Mouse (Mus musculus) MEL (cell line): ENCODE measurements at regions not wholly inside any gene's neighbourhood (a gene's known extent, or its start where the extent isn't known, plus 50 kb on each side); places are given as distances from the start of the nearest gene placed in this dataset.
"Not testable (repeated sequence)": the region's sequence is repeated elsewhere in the genome, so short reads cannot be mapped to it uniquely, and the experiment has no call there.

Experiments used
- DNase-seq: peaks from one replicate; pipeline ENCODE4 v3.0.0; 2011; ENCODE audit warnings: low read depth, low spot score
- H3K27ac ChIP-seq: 2 replicates; pipeline ENCODE4 v1.5.1; 2012; ENCODE audit warnings: low read depth, mild to moderate bottlenecking, control low read depth, low read length, moderate library complexity; ENCODE audit not compliant: control insufficient read depth
- H3K27me3 ChIP-seq, 2 experiments: fragments of 150-350 bp in 1 of 2; sonication (generic) in 1 of 2; 2 replicates each; pipeline ENCODE4 v1.6.1; 2012; ENCODE audit warnings: low read length in 2 of 2, mild to moderate bottlenecking in 2 of 2, improper control_type of control experiment in 1 of 2, moderate library complexity in 1 of 2; ENCODE audit not compliant: insufficient read depth in 2 of 2, control insufficient read depth in 1 of 2
- H3K36me3 ChIP-seq, 2 experiments: 2 replicates each; pipeline ENCODE4 v1.6.1; 2012 to 2014; ENCODE audit warnings: low read length in 2 of 2, improper control_type of control experiment in 1 of 2, inconsistent platforms in 1 of 2, mild to moderate bottlenecking in 1 of 2; ENCODE audit not compliant: insufficient read depth in 2 of 2, control insufficient read depth in 1 of 2
- H3K4me1 ChIP-seq, 2 experiments: fragments of 150-350 bp in 1 of 2; sonication (generic) in 1 of 2; 2 replicates each; pipeline ENCODE4 v1.6.1; 2012; ENCODE audit warnings: low read length in 2 of 2, improper control_type of control experiment in 1 of 2, mild to moderate bottlenecking in 1 of 2; ENCODE audit not compliant: insufficient read depth in 2 of 2, control insufficient read depth in 1 of 2
- H3K4me3 ChIP-seq, 2 experiments: fragments of 150-350 bp in 1 of 2; sonication (generic) in 1 of 2; 2 replicates each; pipeline ENCODE4 v1.5.1; 2012; ENCODE audit warnings: low read depth in 2 of 2, low read length in 2 of 2, mild to moderate bottlenecking in 2 of 2, moderate library complexity in 2 of 2, control low read depth in 1 of 2, improper control_type of control experiment in 1 of 2; ENCODE audit not compliant: control insufficient read depth in 1 of 2, insufficient read depth in 1 of 2
- H3K79me2 ChIP-seq: 2 replicates; pipeline ENCODE4 v1.6.1; 2012; ENCODE audit warnings: mild to moderate bottlenecking, low read length, moderate library complexity; ENCODE audit not compliant: control insufficient read depth, poor library complexity, insufficient read depth
- H3K9ac ChIP-seq: 2 replicates; pipeline ENCODE4 v1.6.1; 2012; ENCODE audit warnings: low read depth, mild to moderate bottlenecking, control low read depth, low read length, moderate library complexity; ENCODE audit not compliant: control insufficient read depth, poor library complexity, severe bottlenecking
- H3K9me3 ChIP-seq: fragments of 150-350 bp; sonication (generic); replicated peaks from 2 replicates; pipeline ENCODE4 v1.6.1; 2012; ENCODE audit warnings: mild to moderate bottlenecking, low read length, improper control_type of control experiment, moderate library complexity; ENCODE audit not compliant: insufficient read depth
- BHLHE40 ChIP-seq: IDR thresholded peaks from 2 replicates; pipeline ENCODE4 v1.6.1; 2012; ENCODE audit warnings: low read depth, mild to moderate bottlenecking, inconsistent platforms, low read length, improper control_type of control experiment, borderline replicate concordance
- CTCF ChIP-seq, 3 experiments: IDR thresholded peaks in 2 of 3; conservative IDR thresholded peaks in 1 of 3; 2 replicates each; pipeline ENCODE4 v1.5.1; 2011 to 2012; ENCODE audit warnings: low read length in 3 of 3, low read depth in 2 of 3, mild to moderate bottlenecking in 2 of 3, improper control_type of control experiment in 1 of 3, inconsistent platforms in 1 of 3, mixed read lengths in 1 of 3, moderate library complexity in 1 of 3; ENCODE audit not compliant: control insufficient read depth in 1 of 3, insufficient read depth in 1 of 3, poor library complexity in 1 of 3, severe bottlenecking in 1 of 3
- E2F4 ChIP-seq: IDR thresholded peaks from 2 replicates; pipeline ENCODE4 v1.6.1; 2011; ENCODE audit warnings: low read depth, low read length, improper control_type of control experiment, borderline replicate concordance
- ELF1 ChIP-seq: IDR thresholded peaks from 2 replicates; pipeline ENCODE4 v1.6.1; 2014; ENCODE audit warnings: low read depth, mild to moderate bottlenecking, inconsistent platforms, low read length, improper control_type of control experiment, moderate library complexity
- GATA1 ChIP-seq: IDR thresholded peaks from 2 replicates; pipeline ENCODE4 v1.6.1; 2011; ENCODE audit warnings: low read depth, low read length, improper control_type of control experiment
- HCFC1 ChIP-seq: IDR thresholded peaks from 2 replicates; pipeline ENCODE4 v1.6.1; 2012; ENCODE audit warnings: low read depth, mild to moderate bottlenecking, inconsistent platforms, low read length, improper control_type of control experiment, moderate library complexity
- JUND ChIP-seq: IDR thresholded peaks from 2 replicates; pipeline ENCODE4 v1.6.1; 2011; ENCODE audit warnings: low read depth, mild to moderate bottlenecking, improper control_type of control experiment, low read length
- KAT2A ChIP-seq: conservative IDR thresholded peaks from 2 replicates; pipeline ENCODE4 v1.6.1; 2012; ENCODE audit warnings: low read depth, low read length, improper control_type of control experiment, inconsistent platforms
- MAFK ChIP-seq: IDR thresholded peaks from 2 replicates; pipeline ENCODE4 v1.6.1; 2011; ENCODE audit warnings: low read depth, mild to moderate bottlenecking, low read length, improper control_type of control experiment, borderline replicate concordance
- MAX ChIP-seq: IDR thresholded peaks from 2 replicates; pipeline ENCODE4 v1.6.1; 2011; ENCODE audit warnings: low read length, improper control_type of control experiment
- MXI1 ChIP-seq: IDR thresholded peaks from 2 replicates; pipeline ENCODE4 v1.6.1; 2011; ENCODE audit warnings: mild to moderate bottlenecking, low read depth, low read length, improper control_type of control experiment
- MYC ChIP-seq: IDR thresholded peaks from 2 replicates; pipeline ENCODE4 v1.6.1; 2011; ENCODE audit warnings: low read depth, mild to moderate bottlenecking, low read length, improper control_type of control experiment, moderate library complexity
- NELFE ChIP-seq: IDR thresholded peaks from 2 replicates; pipeline ENCODE4 v1.6.1; 2011; ENCODE audit warnings: low read depth, low read length, improper control_type of control experiment
- RCOR1 ChIP-seq: IDR thresholded peaks from 2 replicates; pipeline ENCODE4 v1.6.1; 2012; ENCODE audit warnings: low read depth, mild to moderate bottlenecking, inconsistent platforms, low read length, improper control_type of control experiment
- ZMIZ1 ChIP-seq: IDR thresholded peaks from 2 replicates; pipeline ENCODE4 v1.6.1; 2012; ENCODE audit warnings: low read depth, mild to moderate bottlenecking, inconsistent platforms, low read length, improper control_type of control experiment, moderate library complexity
- ZNF384 ChIP-seq: IDR thresholded peaks from 2 replicates; pipeline ENCODE4 v1.6.1; 2012; ENCODE audit warnings: low read depth, mild to moderate bottlenecking, inconsistent platforms, low read length, improper control_type of control experiment

DNA sequence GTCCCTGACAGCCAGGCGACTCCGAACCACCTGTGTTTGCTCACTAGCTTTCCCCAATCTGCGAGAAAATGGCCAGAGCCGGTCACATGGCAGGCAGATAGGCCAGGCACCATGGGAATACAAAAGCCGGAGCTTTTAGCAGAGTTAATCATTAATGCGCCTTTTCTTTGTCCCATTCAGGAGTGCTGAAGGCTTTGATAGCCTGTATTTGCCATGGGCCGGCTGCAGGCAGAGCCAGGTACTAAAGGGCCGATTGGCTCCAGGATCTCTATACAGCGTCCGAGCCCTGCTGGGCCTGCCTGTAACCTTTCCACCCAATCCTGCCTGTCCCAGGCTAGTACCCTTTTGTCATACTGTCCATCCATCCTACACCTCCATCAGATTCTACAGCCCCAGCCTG lies 78.1 kb downstream of the Foxa2 start:
- H3K27me3 ChIP-seq = no peaks in the 10 kb centered on the region
- no peak overlapping the region for H3K4me3 ChIP-seq
- no peak overlapping the region for H3K9ac ChIP-seq
- H3K27ac ChIP-seq = no peak overlapping the region
- H3K9me3 ChIP-seq = no peaks in the 10 kb centered on the region
- H3K4me1 ChIP-seq = no peaks in the 10 kb centered on the region
- no peak for DNase-seq
- no peaks in the 10 kb centered on the region for H3K36me3 ChIP-seq
- H3K79me2 ChIP-seq = no peaks in the 10 kb centered on the region
- no peak for TF ChIP-seq NELFE

DNA sequence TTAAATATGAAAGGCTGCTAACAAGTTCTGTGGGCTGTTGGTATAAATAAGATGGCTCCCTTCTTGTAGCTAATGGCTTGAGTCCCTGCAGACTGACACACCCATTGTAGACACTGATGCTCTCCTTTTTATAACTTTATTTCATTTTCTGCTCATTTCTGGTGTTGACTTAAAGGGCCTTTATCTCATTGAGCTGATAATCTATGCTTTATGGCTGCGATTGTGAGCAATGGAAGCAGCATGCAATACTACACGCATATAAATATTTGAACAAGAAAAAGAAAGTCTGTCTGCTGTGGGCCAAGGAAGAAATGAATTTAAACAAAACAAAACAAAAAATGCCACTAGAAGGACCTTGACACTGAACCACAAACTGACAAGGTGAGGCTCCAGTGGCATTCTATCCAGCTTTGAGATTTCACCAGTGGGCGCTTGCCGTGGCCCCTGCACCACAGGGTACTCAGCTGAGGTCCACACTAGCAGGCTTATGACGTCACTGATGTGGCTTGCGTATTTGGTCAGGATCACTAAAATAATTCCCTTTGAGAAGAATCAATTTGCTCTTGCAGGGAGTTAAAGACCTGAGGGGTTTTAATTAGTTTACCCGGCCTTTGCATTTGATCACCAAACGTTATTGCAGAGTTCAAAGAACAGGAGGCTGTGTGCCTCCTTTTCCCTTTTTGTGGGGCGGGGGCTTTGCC lies 78.8 kb downstream of the Foxa2 start:
- Histone ChIP-seq H3K9ac (no peak overlapping the region), H3K79me2 (no peaks in the 10 kb centered on the region), H3K4me3 (no peak overlapping the region), H3K27ac (no peak overlapping the region), H3K27me3 (no peaks in the 10 kb centered on the region), H3K9me3 (no peaks in the 10 kb centered on the region), H3K36me3 (no peaks in the 10 kb centered on the region), H3K4me1 (no peaks in the 10 kb centered on the region)
- no peak for DNase-seq
- no peak for TF ChIP-seq CTCF (IDR thresholded peaks at IDR 0.05 in 2 of 3, conservative IDR thresholded peaks at IDR 0.05 in 1 of 3; ENCODE audit: control insufficient read depth in 1 of 3, insufficient read depth in 1 of 3, low read depth in 2 of 3, low read length in 3 of 3, poor library complexity in 1 of 3, severe bottlenecking in 1 of 3)
- no peak for TF ChIP-seq GATA1
- TF ChIP-seq HCFC1 = no peak
- no peak for TF ChIP-seq MAX
- no peak for TF ChIP-seq E2F4
- no peak for TF ChIP-seq MAFK
- TF ChIP-seq MXI1 = no peak
- TF ChIP-seq ZMIZ1 = no peak
- no peak for TF ChIP-seq BHLHE40
- TF ChIP-seq ZNF384 = no peak
- TF ChIP-seq ELF1 = no peak
- TF ChIP-seq JUND = no peak
- no peak for TF ChIP-seq KAT2A
- no peak for TF ChIP-seq MYC
- no peak for TF ChIP-seq RCOR1

- not testable (repeated sequence) for H3K9ac ChIP-seq, H3K79me2 ChIP-seq, H3K27ac ChIP-seq, H3K4me1 ChIP-seq, H3K9me3 ChIP-seq, DNase-seq, H3K36me3 ChIP-seq, H3K27me3 ChIP-seq, H3K4me3 ChIP-seq
Measured at GRCm38 (mm10) chr2:147963284-147963683, 83.5 kb downstream of the Foxa2 start.
